Mouse (Mus musculus): Measurements from ENCODE around the gene Ears2. TPM values are rescaled to one million over a fixed set of nuclear protein-coding genes. Genes with fewer than 3 reads are reported as not detected.

Ears2 gene
- polyA plus RNA-seq, 1 experiment from 2014 or later, result 16.0 TPM

DNA sequence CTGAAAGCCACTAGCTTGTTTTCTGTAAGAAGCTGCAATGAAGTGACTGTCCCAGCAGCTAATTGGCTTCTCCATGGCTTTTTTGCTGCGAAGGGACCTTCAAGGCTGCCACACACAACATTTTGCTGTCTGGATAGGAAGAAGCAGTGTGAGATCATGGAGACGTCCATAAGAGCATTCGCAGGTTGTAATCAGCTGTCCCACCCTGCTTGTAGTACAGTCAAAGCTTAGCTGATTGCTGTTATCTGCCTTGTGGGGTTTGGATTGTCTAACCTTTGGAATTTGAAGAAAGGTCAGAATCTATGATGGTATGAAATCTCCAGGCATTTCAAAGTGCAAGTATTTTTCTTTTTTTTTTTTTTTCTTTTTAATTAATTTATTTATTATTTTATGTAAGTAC, 7.3 kb upstream of the Ears2 start:
- Histone ChIP-seq H3K4me2 (no peak overlapping the region), H3K4me1 (0 out of 2 replicates have a peak, but pooled peaks cover 5% of the 10 kb centered on the region), H3K27me3 (no peaks in the 10 kb centered on the region), H3K9me3 (no peaks in the 10 kb centered on the region), H3K27ac (no peak overlapping the region), H3K4me3 (no peak overlapping the region), H3K36me3 (peaks cover 87% of the 10 kb centered on the region), H3K9ac (no peak overlapping the region)
- 85% methylated on average over 3 of the region's 3 CpGs for WGBS
- ATAC-seq (ENCODE audit: insufficient number of reproducible peaks, low FRiP score, low TSS enrichment, low read depth), result no peak

DNA sequence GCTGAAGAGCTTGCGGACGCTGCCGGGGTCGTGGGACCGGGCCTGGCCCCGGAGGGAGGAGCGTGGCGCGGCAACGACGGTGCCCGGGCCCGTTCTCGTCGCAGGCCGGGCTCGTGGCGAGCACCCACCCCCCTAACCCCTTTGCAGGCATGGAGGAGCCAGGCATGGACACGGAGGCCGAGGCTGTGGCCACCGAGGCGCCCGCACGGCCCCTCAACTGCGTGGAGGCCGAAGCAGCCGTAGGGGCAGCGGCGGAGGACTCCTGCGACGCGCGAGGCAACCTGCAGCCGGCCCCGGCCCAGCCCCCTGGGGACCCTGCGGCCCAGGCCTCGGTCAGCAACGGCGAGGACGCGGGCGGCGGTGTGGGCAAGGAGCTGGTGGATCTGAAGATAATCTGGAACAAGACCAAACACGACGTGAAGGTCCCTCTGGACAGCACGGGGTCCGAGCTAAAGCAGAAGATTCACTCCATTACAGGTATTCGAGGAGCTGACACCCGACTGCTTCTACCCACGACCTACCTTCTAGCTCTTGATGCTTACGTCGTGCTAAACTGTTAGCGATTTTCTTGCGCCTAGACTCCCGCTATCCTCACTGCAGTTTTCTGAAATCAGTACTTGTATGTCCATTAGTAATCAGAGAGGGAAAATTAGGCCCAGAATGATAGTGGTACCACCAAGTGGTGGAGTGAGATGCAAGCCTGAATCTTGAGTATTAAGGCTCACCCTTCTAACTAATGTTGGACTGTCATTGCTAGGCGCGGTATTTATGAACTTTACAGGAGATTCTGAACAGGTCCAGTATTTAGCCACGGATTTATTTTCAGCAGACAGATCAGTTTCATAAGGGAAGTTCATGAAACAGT, 686 bp upstream of the Ears2 start:
- no peaks in the 10 kb centered on the region for H3K27me3 ChIP-seq
- peak overlapping the region; percentile 99 for H3K27ac ChIP-seq
- H3K4me2 ChIP-seq, result peak overlapping the region; percentile 67
- ATAC-seq (ENCODE audit: insufficient number of reproducible peaks, low FRiP score, low TSS enrichment, low read depth), result 0 out of 2 replicates have a peak, but pooled peaks have one; percentile 8
- under 1% methylated on average over 58 of the region's 58 CpGs for WGBS
- peak overlapping the region; percentile 100 for H3K4me3 ChIP-seq
- peaks cover 38% of the 10 kb centered on the region for H3K36me3 ChIP-seq
- H3K9me3 ChIP-seq, result no peaks in the 10 kb centered on the region
- H3K4me1 ChIP-seq, result peaks cover 27% of the 10 kb centered on the region
- peak overlapping the region; percentile 99 for H3K9ac ChIP-seq

- H3K9ac ChIP-seq, result peak overlapping the region; percentile 99
- peaks cover 27% of the 10 kb centered on the region for H3K4me1 ChIP-seq
- peaks cover 32% of the 10 kb centered on the region for H3K36me3 ChIP-seq
- no peaks in the 10 kb centered on the region for H3K9me3 ChIP-seq
- H3K27ac ChIP-seq, result peak overlapping the region; percentile 99
- 16% methylated on average over 31 of the region's 31 CpGs for WGBS
- peak overlapping the region; percentile 100 for H3K4me3 ChIP-seq
- peak overlapping the region; percentile 67 for H3K4me2 ChIP-seq
- ATAC-seq (ENCODE audit: insufficient number of reproducible peaks, low FRiP score, low TSS enrichment, low read depth), result peak; percentile 61
- no peaks in the 10 kb centered on the region for H3K27me3 ChIP-seq
Observed at GRCm38 (mm10) chr7:122066102-122066944, 740 bp downstream of the Ears2 start.

DNA sequence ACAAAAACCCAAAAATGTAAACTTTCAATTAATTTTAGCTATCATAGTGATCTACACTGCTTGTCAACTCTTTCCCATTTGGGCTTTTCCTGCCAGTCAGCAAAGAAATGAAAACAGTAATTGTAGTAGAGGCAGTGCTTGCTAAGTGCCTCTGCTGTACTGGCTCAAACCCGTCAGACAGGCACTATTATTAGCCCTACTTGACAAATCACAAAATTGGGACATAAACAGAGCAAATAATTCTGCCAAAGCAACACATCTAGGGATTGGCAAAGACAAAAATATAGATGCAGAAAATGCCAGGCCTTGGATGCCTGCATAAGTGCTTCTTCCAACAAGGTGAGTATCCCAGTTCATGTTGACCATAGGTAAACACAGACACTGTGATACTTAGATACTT, 1.4 kb downstream of the Ears2 start:
- H3K4me2 ChIP-seq, result peak overlapping the region; percentile 67
- H3K27me3 ChIP-seq, result no peaks in the 10 kb centered on the region
- peaks cover 27% of the 10 kb centered on the region for H3K4me1 ChIP-seq
- H3K4me3 ChIP-seq, result peak overlapping the region; percentile 100; the same call in 1 of the 2 replicates
- ATAC-seq (ENCODE audit: insufficient number of reproducible peaks, low FRiP score, low TSS enrichment, low read depth), result no peak
- H3K9me3 ChIP-seq, result no peaks in the 10 kb centered on the region
- H3K27ac ChIP-seq, result no peak overlapping the region
- H3K36me3 ChIP-seq, result peaks cover 28% of the 10 kb centered on the region
- 63% methylated on average over 1 of the region's 1 CpGs for WGBS
- H3K9ac ChIP-seq, result no peak overlapping the region

- WGBS, result 85% methylated on average over 5 of the region's 5 CpGs
- H3K36me3 ChIP-seq, result peaks cover 52% of the 10 kb centered on the region
- no peaks in the 10 kb centered on the region for H3K9me3 ChIP-seq
- no peak for ATAC-seq (ENCODE audit: insufficient number of reproducible peaks, low FRiP score, low TSS enrichment, low read depth)
- H3K4me3 ChIP-seq, result no peak overlapping the region
- no peak overlapping the region for H3K27ac ChIP-seq
- H3K4me2 ChIP-seq, result no peak overlapping the region
- H3K27me3 ChIP-seq, result no peaks in the 10 kb centered on the region
- H3K9ac ChIP-seq, result no peak overlapping the region
- no peaks in the 10 kb centered on the region for H3K4me1 ChIP-seq
Observed at GRCm38 (mm10) chr7:122056633-122057032, 10.4 kb downstream of the Ears2 start.

- peak; percentile 63; the same call in 1 of the 2 replicates for ATAC-seq (ENCODE audit: insufficient number of reproducible peaks, low FRiP score, low TSS enrichment, low read depth)
- 64% methylated on average over 1 of the region's 1 CpGs for WGBS
- peaks cover 63% of the 10 kb centered on the region for H3K36me3 ChIP-seq
- no peak overlapping the region for H3K4me2 ChIP-seq
- no peaks in the 10 kb centered on the region for H3K27me3 ChIP-seq
- no peaks in the 10 kb centered on the region for H3K4me1 ChIP-seq
- H3K27ac ChIP-seq, result no peak overlapping the region
- no peak overlapping the region for H3K9ac ChIP-seq
- H3K9me3 ChIP-seq, result no peaks in the 10 kb centered on the region
- H3K4me3 ChIP-seq, result no peak overlapping the region
Observed at GRCm38 (mm10) chr7:122050834-122051233, 16.2 kb downstream of the Ears2 start.

GRCm38 (mm10) chr7:122048191-122048590, 18.9 kb downstream of the Ears2 start:
- Histone ChIP-seq H3K9me3 (no peaks in the 10 kb centered on the region), H3K4me1 (no peaks in the 10 kb centered on the region), H3K4me3 (no peak overlapping the region), H3K27ac (no peak overlapping the region), H3K4me2 (no peak overlapping the region), H3K9ac (no peak overlapping the region), H3K36me3 (peaks cover 46% of the 10 kb centered on the region), H3K27me3 (no peaks in the 10 kb centered on the region)
- ATAC-seq (ENCODE audit: insufficient number of reproducible peaks, low FRiP score, low TSS enrichment, low read depth), result no peak
- 95% methylated on average over 9 of the region's 9 CpGs for WGBS

DNA sequence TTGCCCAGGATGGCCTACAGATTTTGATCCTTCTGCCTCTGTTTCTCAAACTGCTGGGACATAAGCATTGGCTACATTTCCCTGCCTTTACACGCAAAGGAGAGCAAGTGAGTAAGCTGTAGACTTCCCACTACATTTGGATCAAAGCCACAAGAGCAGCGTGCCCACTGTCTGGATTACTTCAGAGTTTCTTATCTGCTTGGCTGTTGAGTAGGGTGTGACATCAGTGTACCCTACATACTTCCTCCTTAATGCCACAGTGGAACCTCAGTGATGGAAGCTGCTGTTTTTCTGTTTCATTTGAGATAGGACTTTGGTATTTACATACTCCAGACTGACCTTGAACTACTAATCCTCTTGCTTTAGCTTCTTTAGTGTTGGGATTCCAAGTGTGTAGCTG, 20.2 kb downstream of the Ears2 start:
- Histone ChIP-seq H3K27ac (no peak overlapping the region), H3K4me2 (no peak overlapping the region), H3K4me1 (no peaks in the 10 kb centered on the region), H3K36me3 (peaks cover 54% of the 10 kb centered on the region), H3K4me3 (no peak overlapping the region), H3K27me3 (no peaks in the 10 kb centered on the region), H3K9me3 (no peaks in the 10 kb centered on the region), H3K9ac (no peak overlapping the region)
- ATAC-seq (ENCODE audit: insufficient number of reproducible peaks, low FRiP score, low TSS enrichment, low read depth), result no peak
- WGBS, result 85% methylated on average over 2 of the region's 2 CpGs

GRCm38 (mm10) chr7:122045711-122046110, 21.4 kb downstream of the Ears2 start:
- Histone ChIP-seq H3K36me3 (peaks cover 60% of the 10 kb centered on the region), H3K27me3 (no peaks in the 10 kb centered on the region), H3K9me3 (no peaks in the 10 kb centered on the region), H3K27ac (no peak overlapping the region), H3K4me2 (no peak overlapping the region), H3K4me1 (no peaks in the 10 kb centered on the region), H3K4me3 (no peak overlapping the region), H3K9ac (no peak overlapping the region)
- 97% methylated on average over 1 of the region's 1 CpGs for WGBS
- ATAC-seq (ENCODE audit: insufficient number of reproducible peaks, low FRiP score, low TSS enrichment, low read depth), result no peak

DNA sequence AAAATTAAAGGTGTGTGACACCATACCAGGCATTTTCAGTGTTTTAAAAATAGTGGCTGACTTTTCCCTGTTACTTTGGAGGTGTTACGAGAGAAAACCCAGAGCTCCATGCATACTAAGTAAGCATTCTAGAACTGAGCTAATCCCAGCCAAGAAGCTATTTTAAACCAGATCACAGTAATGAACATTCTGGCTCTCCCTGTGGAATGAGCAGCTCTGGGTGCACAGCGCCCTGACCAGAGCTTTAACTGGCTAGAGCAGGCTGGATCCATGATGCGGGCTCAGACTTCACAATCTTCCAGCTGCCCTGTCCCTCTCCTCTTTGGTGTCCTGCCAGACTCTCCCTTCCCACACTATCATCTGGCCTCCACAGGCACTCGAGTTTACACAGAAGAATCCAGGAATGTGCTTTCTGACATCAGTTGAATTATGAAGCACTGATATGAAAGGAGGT, 21.9 kb downstream of the Ears2 start:
- Histone ChIP-seq H3K4me1 (no peaks in the 10 kb centered on the region), H3K9ac (no peak overlapping the region), H3K27ac (no peak overlapping the region), H3K36me3 (peaks cover 59% of the 10 kb centered on the region), H3K27me3 (no peaks in the 10 kb centered on the region), H3K9me3 (no peaks in the 10 kb centered on the region), H3K4me3 (no peak overlapping the region), H3K4me2 (no peak overlapping the region)
- WGBS, result 68% methylated on average over 4 of the region's 4 CpGs
- no peak for ATAC-seq (ENCODE audit: insufficient number of reproducible peaks, low FRiP score, low TSS enrichment, low read depth)

- H3K9ac ChIP-seq, result no peak overlapping the region
- H3K4me2 ChIP-seq, result no peak overlapping the region
- H3K4me1 ChIP-seq, result no peaks in the 10 kb centered on the region
- H3K27me3 ChIP-seq, result no peaks in the 10 kb centered on the region
- WGBS, result 85% methylated on average over 8 of the region's 8 CpGs
- no peak for ATAC-seq (ENCODE audit: insufficient number of reproducible peaks, low FRiP score, low TSS enrichment, low read depth)
- H3K36me3 ChIP-seq, result peaks cover 56% of the 10 kb centered on the region
- H3K9me3 ChIP-seq, result no peaks in the 10 kb centered on the region
- no peak overlapping the region for H3K27ac ChIP-seq
- no peak overlapping the region for H3K4me3 ChIP-seq
Observed at GRCm38 (mm10) chr7:122044106-122044505, 23.0 kb downstream of the Ears2 start.

DNA sequence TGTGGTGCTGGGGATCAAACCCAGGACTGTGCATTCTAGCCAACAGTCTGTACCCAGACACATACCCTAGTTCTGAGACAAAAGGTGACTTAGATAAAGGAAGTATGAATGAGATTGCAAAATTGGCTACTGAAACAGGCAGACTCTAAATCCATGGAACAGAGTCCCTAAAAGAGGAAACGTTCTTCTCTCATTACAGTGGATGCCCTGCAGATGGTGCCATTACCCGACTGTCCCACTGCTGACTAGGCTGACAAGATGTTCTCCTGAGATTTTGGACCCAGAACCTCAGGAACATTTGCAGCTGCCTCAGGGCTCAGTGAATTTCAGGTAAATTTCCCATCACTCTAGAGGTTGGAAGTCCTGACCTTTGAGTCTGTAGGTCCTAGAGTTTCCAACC, 32.7 kb downstream of the Ears2 start:
- Histone ChIP-seq H3K9me3 (no peaks in the 10 kb centered on the region), H3K9ac (no peak overlapping the region), H3K4me2 (no peak overlapping the region), H3K4me1 (no peaks in the 10 kb centered on the region), H3K36me3 (peaks cover 20% of the 10 kb centered on the region), H3K27ac (no peak overlapping the region), H3K27me3 (no peaks in the 10 kb centered on the region), H3K4me3 (no peak overlapping the region)
- ATAC-seq (ENCODE audit: insufficient number of reproducible peaks, low FRiP score, low TSS enrichment, low read depth), result no peak
- WGBS, result 35% methylated on average over 2 of the region's 2 CpGs
